Mouse (Mus musculus): ENCODE measurements at regions not wholly inside any gene's neighbourhood (a gene's known extent, or its start where the extent isn't known, plus 50 kb on each side); places are given as distances from the start of the nearest gene placed in this dataset.

DNA sequence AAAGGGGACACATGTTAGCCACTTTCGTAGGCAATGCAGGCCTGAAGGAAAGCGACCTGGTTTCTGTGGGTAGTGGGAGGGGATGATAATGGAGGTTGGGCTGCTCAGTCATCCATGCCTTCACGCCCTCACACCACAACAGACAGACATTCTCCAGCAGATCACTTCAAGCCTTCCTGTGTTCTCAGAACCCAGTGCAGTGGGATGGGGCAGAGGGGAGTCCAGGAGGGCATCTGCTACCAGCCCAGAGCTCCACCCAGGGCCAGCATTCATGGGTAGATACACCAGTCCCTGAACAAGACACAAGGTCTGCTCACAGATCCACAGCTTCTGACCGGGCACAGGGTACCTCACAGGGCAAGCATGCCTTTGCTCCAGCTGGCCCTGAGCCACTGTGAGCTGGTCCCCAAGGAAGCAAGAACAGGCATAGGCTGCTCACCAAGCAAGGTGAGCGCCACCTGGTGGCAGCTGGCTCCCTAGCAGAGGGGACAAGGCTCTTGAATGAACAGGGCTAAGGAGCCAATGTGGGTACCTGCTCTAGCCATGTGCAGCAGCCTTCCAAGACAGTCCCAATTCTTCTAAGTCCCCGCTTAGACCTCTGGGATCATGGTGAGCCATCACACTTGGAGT lies 62.2 kb upstream of the Nkx1-1 start:
- no peaks in the 10 kb centered on the region for H3K27me3 ChIP-seq (ENCODE audit: control insufficient read depth, insufficient read depth, low read length)
- 32% methylated on average over 6 of the region's 6 CpGs for WGBS
- H3K27ac ChIP-seq (ENCODE audit: low read length): no peak overlapping the region
- H3K9me3 ChIP-seq (replicated peaks; ENCODE audit: control insufficient read depth, low read length): no peaks in the 10 kb centered on the region
- no peak overlapping the region for H3K4me2 ChIP-seq (ENCODE audit: low read depth, low read length)
- no peak overlapping the region for H3K4me3 ChIP-seq (replicated peaks; ENCODE audit: low read length)
- no peaks in the 10 kb centered on the region for H3K36me3 ChIP-seq (ENCODE audit: control insufficient read depth, insufficient read depth, low read length)
- no peaks in the 10 kb centered on the region for H3K4me1 ChIP-seq (ENCODE audit: control insufficient read depth, insufficient read depth, low read length)
- H3K9ac ChIP-seq (ENCODE audit: low read length): no peak overlapping the region
- ATAC-seq (ENCODE audit: insufficient read depth, low FRiP score): peak; percentile 68; the same call in 1 of the 2 replicates

DNA sequence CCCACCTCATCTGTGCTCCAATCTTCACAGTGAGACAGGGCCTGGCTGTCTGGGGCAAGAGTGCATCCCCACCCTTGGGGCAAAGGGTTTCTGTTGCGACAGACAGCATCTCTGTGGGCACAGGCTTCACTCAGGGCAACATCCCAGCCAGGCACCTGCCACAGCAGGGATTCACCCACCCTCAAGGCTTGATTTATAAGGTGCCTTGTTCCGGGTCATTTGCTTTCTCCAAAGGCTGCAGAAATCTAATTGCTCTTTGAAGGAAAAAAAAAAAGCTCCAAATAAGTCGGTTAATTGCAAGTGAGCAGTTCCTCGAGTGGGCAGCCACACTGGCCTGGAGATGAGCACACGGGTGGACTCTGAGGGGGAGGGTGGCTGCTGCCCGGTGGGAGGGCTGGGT lies 61.5 kb upstream of the Nkx1-1 start:
- H3K4me1 ChIP-seq (ENCODE audit: control insufficient read depth, insufficient read depth, low read length): no peaks in the 10 kb centered on the region
- H3K9ac ChIP-seq (ENCODE audit: low read length): no peak overlapping the region
- no peaks in the 10 kb centered on the region for H3K9me3 ChIP-seq (replicated peaks; ENCODE audit: control insufficient read depth, low read length)
- no peak for ATAC-seq (ENCODE audit: insufficient read depth, low FRiP score)
- no peaks in the 10 kb centered on the region for H3K36me3 ChIP-seq (ENCODE audit: control insufficient read depth, insufficient read depth, low read length)
- H3K27ac ChIP-seq (ENCODE audit: low read length): no peak overlapping the region
- H3K27me3 ChIP-seq (ENCODE audit: control insufficient read depth, insufficient read depth, low read length): no peaks in the 10 kb centered on the region
- H3K4me2 ChIP-seq (ENCODE audit: low read depth, low read length): no peak overlapping the region
- H3K4me3 ChIP-seq (replicated peaks; ENCODE audit: low read length): no peak overlapping the region
- WGBS: 52% methylated on average over 6 of the region's 6 CpGs

DNA sequence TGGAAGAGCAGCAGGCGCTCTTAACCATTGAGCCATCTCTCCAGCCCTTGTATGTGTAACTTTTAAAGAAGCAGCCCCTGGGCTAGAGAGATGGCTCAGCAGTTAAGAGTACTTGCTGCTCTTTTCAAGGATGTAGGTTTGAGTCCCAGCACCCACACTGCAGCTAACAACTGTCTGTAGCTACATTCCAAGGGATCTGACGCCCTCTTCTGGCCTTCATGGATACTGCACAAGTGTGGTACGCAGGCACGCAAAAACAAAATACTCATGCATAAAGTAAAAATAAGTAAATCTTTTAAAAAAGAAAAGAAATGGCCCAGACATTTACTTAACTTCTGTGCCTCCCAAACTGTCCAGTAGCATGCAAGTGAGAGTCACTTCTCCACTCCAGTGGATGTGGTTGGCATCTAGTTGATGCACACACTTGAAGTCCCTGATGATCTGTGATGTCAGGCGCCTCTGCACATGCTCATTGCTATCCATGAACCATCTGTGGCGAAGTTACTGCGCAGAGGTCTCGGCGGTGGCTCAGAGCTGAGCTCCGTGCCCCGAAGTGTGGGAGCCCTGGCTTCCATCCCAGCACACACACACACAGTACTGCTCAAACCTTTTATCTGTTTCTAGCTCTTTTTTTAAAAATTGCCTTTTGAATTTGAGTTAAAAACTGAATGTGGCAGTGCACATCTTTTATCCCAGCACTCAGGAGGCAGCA lies 59.0 kb upstream of the Nkx1-1 start:
- Histone ChIP-seq H3K4me3 (replicated peaks; ENCODE audit: low read length) (no peak overlapping the region), H3K36me3 (ENCODE audit: control insufficient read depth, insufficient read depth, low read length) (no peaks in the 10 kb centered on the region), H3K27me3 (ENCODE audit: control insufficient read depth, insufficient read depth, low read length) (no peaks in the 10 kb centered on the region), H3K9me3 (replicated peaks; ENCODE audit: control insufficient read depth, low read length) (no peaks in the 10 kb centered on the region), H3K27ac (ENCODE audit: low read length) (no peak overlapping the region), H3K4me1 (ENCODE audit: control insufficient read depth, insufficient read depth, low read length) (no peaks in the 10 kb centered on the region), H3K4me2 (ENCODE audit: low read depth, low read length) (no peak overlapping the region), H3K9ac (ENCODE audit: low read length) (no peak overlapping the region)
- 84% methylated on average over 11 of the region's 11 CpGs for WGBS
- no peak for ATAC-seq (ENCODE audit: insufficient read depth, low FRiP score)

DNA sequence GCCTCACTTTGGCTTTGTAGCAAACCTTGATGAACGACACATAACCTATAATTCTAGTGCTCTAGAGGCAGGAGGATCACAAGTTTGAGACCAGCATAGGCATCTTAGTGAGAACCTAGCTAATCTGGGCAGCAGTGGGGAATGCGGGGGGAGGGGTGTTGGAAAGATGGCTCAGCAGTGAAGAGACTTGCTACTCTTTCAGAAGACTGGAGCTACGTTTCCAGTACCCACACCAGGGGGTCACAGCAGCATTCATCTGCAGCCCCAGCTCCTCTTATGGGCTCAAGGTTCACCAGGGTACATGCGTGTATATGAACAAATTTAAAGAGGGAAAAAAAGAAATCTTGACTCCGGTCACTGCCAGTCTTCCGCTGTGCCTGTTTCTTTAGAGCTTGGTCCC lies 55.5 kb upstream of the Nkx1-1 start:
- Histone ChIP-seq H3K9me3 (replicated peaks; ENCODE audit: control insufficient read depth, low read length) (no peaks in the 10 kb centered on the region), H3K36me3 (ENCODE audit: control insufficient read depth, insufficient read depth, low read length) (no peaks in the 10 kb centered on the region), H3K4me2 (ENCODE audit: low read depth, low read length) (no peak overlapping the region), H3K4me1 (ENCODE audit: control insufficient read depth, insufficient read depth, low read length) (no peaks in the 10 kb centered on the region), H3K27ac (ENCODE audit: low read length) (no peak overlapping the region), H3K27me3 (ENCODE audit: control insufficient read depth, insufficient read depth, low read length) (no peaks in the 10 kb centered on the region), H3K9ac (ENCODE audit: low read length) (no peak overlapping the region), H3K4me3 (replicated peaks; ENCODE audit: low read length) (no peak overlapping the region)
- ATAC-seq (ENCODE audit: insufficient read depth, low FRiP score): no peak
- 72% methylated on average over 6 of the region's 6 CpGs for WGBS

DNA sequence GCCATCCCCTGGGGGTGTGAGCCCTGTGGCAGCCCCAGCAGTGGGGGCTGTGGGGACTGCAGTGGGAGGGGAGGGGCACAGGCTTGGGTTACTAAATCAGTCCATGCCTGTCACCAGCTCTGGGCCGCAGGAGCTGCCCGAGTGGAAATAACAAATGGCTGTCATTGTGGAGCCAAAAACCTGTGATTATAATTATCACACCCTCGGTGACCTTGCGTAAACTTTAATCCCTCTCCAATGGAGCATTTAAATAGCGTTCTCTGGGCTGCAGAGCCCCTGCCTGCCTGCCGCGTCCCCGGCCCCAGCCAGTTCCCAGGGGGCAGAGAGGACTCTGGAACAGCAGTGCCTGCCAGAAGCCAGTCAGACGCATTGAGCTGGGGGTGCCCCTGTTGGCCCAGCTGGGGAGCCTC lies 54.4 kb upstream of the Nkx1-1 start:
- no peak overlapping the region for H3K27ac ChIP-seq (ENCODE audit: low read length)
- no peaks in the 10 kb centered on the region for H3K27me3 ChIP-seq (ENCODE audit: control insufficient read depth, insufficient read depth, low read length)
- H3K4me2 ChIP-seq (ENCODE audit: low read depth, low read length): no peak overlapping the region
- no peak overlapping the region for H3K4me3 ChIP-seq (replicated peaks; ENCODE audit: low read length)
- whole genome bisulfite sequencing: 6% methylated on average over 9 of the region's 9 CpGs
- H3K9ac ChIP-seq (ENCODE audit: low read length): no peak overlapping the region
- no peak for ATAC-seq (ENCODE audit: insufficient read depth, low FRiP score)
- no peaks in the 10 kb centered on the region for H3K4me1 ChIP-seq (ENCODE audit: control insufficient read depth, insufficient read depth, low read length)
- H3K9me3 ChIP-seq (replicated peaks; ENCODE audit: control insufficient read depth, low read length): no peaks in the 10 kb centered on the region
- no peaks in the 10 kb centered on the region for H3K36me3 ChIP-seq (ENCODE audit: control insufficient read depth, insufficient read depth, low read length)

DNA sequence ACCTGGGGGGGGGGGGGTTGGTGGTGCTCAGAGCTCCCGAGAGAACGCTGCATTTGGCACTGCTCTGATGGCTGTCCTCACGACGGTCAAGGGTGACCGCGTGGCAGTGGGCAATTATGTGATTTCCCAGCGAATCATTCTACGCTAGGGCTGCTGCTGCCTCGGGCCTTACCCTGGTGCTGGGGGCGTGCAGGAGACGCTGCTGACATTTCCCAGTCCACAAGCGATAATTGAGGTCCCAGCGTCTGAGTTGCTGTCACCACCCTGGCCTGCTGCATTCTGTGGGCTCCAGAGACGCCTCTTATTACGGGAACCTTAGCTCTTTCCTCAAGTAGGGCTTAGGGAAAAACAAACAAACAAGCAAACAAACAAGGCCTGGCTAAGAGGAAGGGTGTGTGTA lies 52.0 kb upstream of the Nkx1-1 start:
- no peak overlapping the region for H3K9ac ChIP-seq (ENCODE audit: low read length)
- no peaks in the 10 kb centered on the region for H3K27me3 ChIP-seq (ENCODE audit: control insufficient read depth, insufficient read depth, low read length)
- H3K9me3 ChIP-seq (replicated peaks; ENCODE audit: control insufficient read depth, low read length): no peaks in the 10 kb centered on the region
- ATAC-seq (ENCODE audit: insufficient read depth, low FRiP score): no peak
- H3K4me1 ChIP-seq (ENCODE audit: control insufficient read depth, insufficient read depth, low read length): no peaks in the 10 kb centered on the region
- H3K4me2 ChIP-seq (ENCODE audit: low read depth, low read length): no peak overlapping the region
- WGBS: 61% methylated on average over 15 of the region's 15 CpGs
- H3K27ac ChIP-seq (ENCODE audit: low read length): no peak overlapping the region
- H3K4me3 ChIP-seq (replicated peaks; ENCODE audit: low read length): no peak overlapping the region
- no peaks in the 10 kb centered on the region for H3K36me3 ChIP-seq (ENCODE audit: control insufficient read depth, insufficient read depth, low read length)

All from stomach, embryonic 16.5 days (tissue).